Mouse (Mus musculus) liver, embryonic 14 days (tissue): ENCODE results near the gene Chrm4. TPM values are rescaled to one million over a fixed set of nuclear protein-coding genes. Genes with fewer than 3 reads are reported as not detected.

Experiments
- polyA plus RNA-seq: library from polyadenylated mRNA; depleted of rRNA; stranded (reverse); fragments of >200 nt; gene quantifications from 2 replicates; pipeline ENCODE4 v1.2.3, GENCODE M21; 2012; rRNA removed

Gene Chrm4
- polyA plus RNA-seq, result 0.06 and 0.14 TPM in 2 replicates

DNA sequence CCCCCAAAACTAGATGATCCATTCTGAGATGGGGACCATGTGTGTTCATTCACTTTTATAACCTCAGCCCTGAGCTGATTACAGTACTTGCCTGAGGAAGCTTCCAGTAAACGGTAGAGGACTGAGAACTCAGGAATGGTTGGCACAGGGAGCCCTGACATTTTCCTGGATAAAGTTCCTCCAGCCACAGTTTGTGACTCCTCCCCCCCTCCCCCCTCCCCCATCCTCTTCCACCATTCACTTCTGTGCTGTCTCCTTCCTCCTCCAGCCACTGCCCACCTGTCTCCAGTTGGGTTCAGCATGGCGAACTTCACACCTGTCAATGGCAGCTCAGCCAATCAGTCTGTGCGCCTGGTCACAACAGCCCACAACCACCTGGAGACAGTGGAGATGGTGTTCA lies at the start of gene Chrm4:
Gene Chrm4 (plus strand): TSS at position 301 of the 400 bp plus-strand sequence.

GRCm38 (mm10) chr2:91932160-91932711 lies 5.2 kb downstream of the Chrm4 start, which contains the start of gene Mdk:
Mdk (minus strand) TSS chr2:91932297.

GRCm38 (mm10) chr2:91945483-91945882 lies 18.4 kb downstream of the Chrm4 start, which contains the start of gene Gm9821:
Gm9821 (plus strand) TSS chr2:91945703.

DNA sequence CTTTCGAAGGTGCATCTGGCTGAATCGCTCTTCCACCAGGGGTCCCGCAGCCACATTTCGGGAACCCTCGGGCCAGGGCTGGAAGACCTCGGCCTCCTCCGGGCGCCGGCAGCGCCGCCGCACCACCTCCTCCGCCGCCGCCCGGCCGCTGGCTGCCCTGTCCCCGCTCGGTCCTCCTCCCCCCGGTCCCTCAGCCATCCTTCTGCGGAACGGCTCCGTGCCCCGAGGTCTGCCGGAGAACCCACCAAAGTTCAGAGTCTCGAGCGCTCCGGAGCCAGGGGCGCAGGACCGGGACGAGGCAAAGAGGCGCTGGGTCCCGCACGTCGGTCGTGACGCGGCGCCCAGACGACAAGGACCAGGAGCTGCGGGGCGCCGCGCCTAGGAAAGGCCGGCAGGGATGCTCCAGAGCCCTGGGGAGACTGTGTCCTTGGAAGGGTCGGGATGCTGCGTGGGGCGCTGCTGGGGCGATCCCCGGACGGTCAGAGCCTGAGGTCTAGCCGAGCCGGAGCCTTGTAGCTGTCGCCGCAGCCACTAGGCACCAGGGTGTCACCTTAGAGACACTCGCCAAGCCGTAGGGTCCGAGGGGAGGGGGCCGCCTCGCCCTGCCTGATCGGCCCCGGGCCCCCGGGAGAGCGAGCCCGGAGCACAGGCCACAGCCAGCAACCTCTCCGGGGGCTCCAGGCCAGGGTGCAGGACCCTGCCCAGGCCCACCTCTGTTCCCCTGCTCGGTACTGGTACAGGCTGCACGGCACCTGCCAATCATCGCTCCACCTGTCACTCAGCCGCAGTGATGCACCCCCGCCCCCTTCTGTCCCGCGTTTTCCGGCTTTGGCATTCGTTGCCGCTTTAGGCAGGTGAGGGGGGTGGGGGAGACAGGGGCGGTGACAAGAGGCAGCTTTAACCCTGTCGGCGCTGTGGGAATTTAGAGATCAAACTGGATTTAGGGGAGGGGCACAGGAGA lies 48.8 kb downstream of the Chrm4 start, which contains the start of gene Dgkz:
Gene Dgkz (minus strand): TSS at position 284 of the 961 bp plus-strand sequence.

Other genes starting within 250 kb of the Chrm4 start
- 7.2 and 7.9 TPM in 2 replicates for gene Atg13, start 216.7 kb upstream of the Chrm4 start, polyA plus RNA-seq
- gene Harbi1, start 216.4 kb upstream of the Chrm4 start, polyA plus RNA-seq, result 2.4 and 2.7 TPM in 2 replicates
- 3.4 and 4.0 TPM in 2 replicates for gene Ambra1, start 197.1 kb upstream of the Chrm4 start, polyA plus RNA-seq
- gene Mdk, start 5.0 kb downstream of the Chrm4 start, polyA plus RNA-seq, result 17.6 and 28.7 TPM in 2 replicates
- gene Gm9821, start 18.5 kb downstream of the Chrm4 start, polyA plus RNA-seq, result 0.05 and 0.06 TPM in 2 replicates
- 53.2 and 58.1 TPM in 2 replicates for gene Dgkz, start 48.6 kb downstream of the Chrm4 start, polyA plus RNA-seq
- gene Creb3l1, start 97.3 kb downstream of the Chrm4 start, polyA plus RNA-seq, result 0.62 and 0.63 TPM in 2 replicates
- gene Phf21a, start 165.9 kb downstream of the Chrm4 start, polyA plus RNA-seq, result 4.2 and 5.3 TPM in 2 replicates